Mouse (Mus musculus): ENCODE measurements around the gene Slc25a43.

GRCm38 (mm10) chrX:36775520-36775919, 32.1 kb downstream of the Slc25a43 start:
- TF ChIP-seq CTCF (IDR thresholded peaks at IDR 0.05; ENCODE audit: low read depth) (no peak), EP300 (IDR thresholded peaks at IDR 0.05; ENCODE audit: low read depth) (no peak)
